8 mouse cellular contexts compared by ENCODE assay signal in the genomic region with DNA sequence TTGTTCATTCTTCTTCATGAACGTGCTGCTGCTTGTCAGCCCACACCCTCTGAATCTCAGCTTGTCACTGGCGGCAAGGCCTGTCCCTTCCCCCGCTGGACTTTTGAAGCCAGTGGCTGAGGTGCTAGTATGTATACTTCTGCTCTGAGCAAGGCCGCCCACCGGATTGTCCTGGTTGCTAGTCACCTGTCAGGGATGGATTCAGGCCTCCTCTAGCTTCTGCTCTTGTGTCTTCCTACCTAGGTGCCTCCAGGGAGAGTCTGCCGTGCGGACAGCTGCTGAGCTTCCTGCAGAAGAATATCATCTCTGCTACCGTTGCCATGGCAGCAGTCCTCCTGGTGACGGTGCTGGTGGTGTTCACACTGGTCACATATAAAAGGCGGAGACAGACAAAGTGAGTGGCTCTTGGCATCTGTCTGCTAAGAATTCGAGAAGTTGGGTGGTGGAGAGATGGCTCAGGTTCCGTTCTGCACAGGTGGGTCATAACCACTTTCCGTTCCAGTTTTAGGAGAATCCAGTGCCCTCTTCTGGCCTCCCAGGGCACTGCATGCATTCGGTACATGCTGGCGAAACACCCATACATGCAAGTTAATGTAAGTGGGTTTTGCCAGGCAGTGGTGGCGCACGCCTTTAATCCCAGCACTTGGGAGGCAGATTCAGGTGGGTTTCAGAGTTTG. TPM values are rescaled to one million over a fixed set of nuclear protein-coding genes. Genes with fewer than 3 reads are reported as not detected.
A peak's percentile ranks its signal among the peaks of the same experiment; 100 is the strongest.
DNase-seq lines count a peak whose midpoint lies in the region; ATAC-seq and TF ChIP-seq lines count a peak whose summit lies in the region.

No protein-coding gene starts in this region.

- DNase-seq in G1E (ENCODE audit: low spot score), result no peak
- DNase-seq in heart, postnatal 4 days, result peak; percentile 71
- peak; percentile 70 to 87 for DNase-seq in layer of hippocampus, adult 18-20 months (ENCODE audit: low spot score in 2 of 2)
- DNase-seq in liver, postnatal 0 days, result peak; percentile 76
- peak; percentile 82 for DNase-seq in testis, postnatal 10 days (ENCODE audit: low spot score)

- TF ChIP-seq CTCF in G1E (IDR thresholded peaks at IDR 0.05; ENCODE audit: low read depth, low read length), result peak; percentile 93
- TF ChIP-seq CTCF in liver, postnatal 0 days (IDR thresholded peaks at IDR 0.05; ENCODE audit: low read depth), result peak; percentile 85

- no peak for TF ChIP-seq EP300 in liver, postnatal 0 days (IDR thresholded peaks at IDR 0.05; ENCODE audit: low read depth)

- no peak overlapping the region for H3K4me3 ChIP-seq in G1E (ENCODE audit: low read depth, low read length)
- peak overlapping the region; percentile 27 for H3K4me3 ChIP-seq in forebrain, embryonic 15.5 days
- H3K4me3 ChIP-seq in liver, postnatal 0 days (ENCODE audit: low read depth, low read length), result no peak overlapping the region
- H3K4me3 ChIP-seq in neural tube, embryonic 15.5 days (replicated peaks), result peak overlapping the region; percentile 31

- H3K9me3 ChIP-seq in G1E (replicated peaks), result no peaks in the 10 kb centered on the region
- H3K9me3 ChIP-seq in forebrain, embryonic 15.5 days, result no peaks in the 10 kb centered on the region
- H3K9me3 ChIP-seq in liver, postnatal 0 days (ENCODE audit: low read length), result no peaks in the 10 kb centered on the region
- H3K9me3 ChIP-seq in neural tube, embryonic 15.5 days (replicated peaks), result no peaks in the 10 kb centered on the region

- H3K9ac ChIP-seq in forebrain, embryonic 15.5 days (replicated peaks), result no peak overlapping the region
- no peak overlapping the region for H3K9ac ChIP-seq in liver, postnatal 0 days (replicated peaks)
- no peak overlapping the region for H3K9ac ChIP-seq in neural tube, embryonic 15.5 days (replicated peaks)

- 23% methylated on average over 17 of the region's 17 CpGs for WGBS in forebrain, embryonic 15.5 days
- WGBS in liver, postnatal 0 days (ENCODE audit: insufficient replicate concordance), result 23% methylated on average over 17 of the region's 17 CpGs
- WGBS in neural tube, embryonic 15.5 days, result 21% methylated on average over 17 of the region's 17 CpGs

- H3K27me3 ChIP-seq in G1E (ENCODE audit: insufficient read depth, low read length), result peaks cover 13% of the 10 kb centered on the region
- H3K27me3 ChIP-seq in forebrain, embryonic 15.5 days, result peaks cover 3% of the 10 kb centered on the region; the same call in 1 of the 2 replicates
- H3K27me3 ChIP-seq in liver, postnatal 0 days (ENCODE audit: insufficient read depth, low read length), result peaks cover 4% of the 10 kb centered on the region; the same call in 1 of the 2 replicates
- H3K27me3 ChIP-seq in neural tube, embryonic 15.5 days (replicated peaks), result no peaks in the 10 kb centered on the region; the same call in 1 of the 2 replicates

- H3K36me3 ChIP-seq in G1E (replicated peaks), result no peaks in the 10 kb centered on the region
- no peaks in the 10 kb centered on the region for H3K36me3 ChIP-seq in forebrain, embryonic 15.5 days
- H3K36me3 ChIP-seq in liver, postnatal 0 days (replicated peaks; ENCODE audit: insufficient read depth, low read length), result no peaks in the 10 kb centered on the region
- H3K36me3 ChIP-seq in neural tube, embryonic 15.5 days, result no peaks in the 10 kb centered on the region

- peak overlapping the region; percentile 43 for H3K4me2 ChIP-seq in forebrain, embryonic 15.5 days (replicated peaks)
- no peak overlapping the region for H3K4me2 ChIP-seq in liver, postnatal 0 days (ENCODE audit: low read depth, low read length)
- peak overlapping the region; percentile 55 for H3K4me2 ChIP-seq in neural tube, embryonic 15.5 days

- ATAC-seq in G1E (ENCODE audit: extremely low read depth, insufficient number of reproducible peaks, low FRiP score, poor library complexity, severe bottlenecking), result no peak
- ATAC-seq in cerebellum, adult (ENCODE audit: insufficient number of reproducible peaks, low FRiP score, low TSS enrichment), result peak; percentile 61; the same call in 1 of the 2 replicates
- ATAC-seq in forebrain, embryonic 15.5 days (replicated peaks), result peak; percentile 88
- ATAC-seq in liver, postnatal 0 days, result no peak
- ATAC-seq in neural tube, embryonic 15.5 days (ENCODE audit: low FRiP score), result peak; percentile 83

- 0 out of 2 replicates have a peak overlapping the region, but pooled peaks have one; percentile 12 for H3K27ac ChIP-seq in forebrain, embryonic 15.5 days (replicated peaks)
- H3K27ac ChIP-seq in liver, postnatal 0 days (ENCODE audit: low read depth), result no peak overlapping the region
- H3K27ac ChIP-seq in neural tube, embryonic 15.5 days (replicated peaks), result no peak overlapping the region

- H3K4me1 ChIP-seq in G1E (ENCODE audit: insufficient read depth, low read depth, low read length), result peaks cover 8% of the 10 kb centered on the region; the same call in 1 of the 2 replicates
- peaks cover 10% of the 10 kb centered on the region for H3K4me1 ChIP-seq in forebrain, embryonic 15.5 days
- H3K4me1 ChIP-seq in liver, postnatal 0 days (ENCODE audit: insufficient read depth), result no peaks in the 10 kb centered on the region
- H3K4me1 ChIP-seq in neural tube, embryonic 15.5 days, result peaks cover 11% of the 10 kb centered on the region

RNA-seq across cellular contexts. Expression of a gene that starts 17.2 kb away (rescaled TPM):
- not detected in 2 replicates for total RNA-seq in G1E (2014; fragmentation: Nextera tagmentation)
- total RNA-seq in G1E (2017), result not detected in 2 replicates
- 0.08 TPM in 1 of 2 replicates, not detected in the other for polyA plus RNA-seq in G1E (2012)
- 0.94 and 1.3 TPM in 2 replicates for polyA plus RNA-seq in forebrain, embryonic 15.5 days (2015; fragmentation: Nextera tagmentation; extraction: Ambion mirVana)
- under 1 TPM; 0.20 to 0.24 TPM for total RNA-seq in heart, postnatal 4 days (2021)
- total RNA-seq in layer of hippocampus, adult 18-20 months (2021), result 1 to 10 TPM; 3.6 to 3.7 TPM
- 0.31 and 0.67 TPM in 2 replicates for polyA plus RNA-seq in liver, postnatal 0 days (2015; fragmentation: Nextera tagmentation; extraction: Ambion mirVana)
- 1.2 and 5.1 TPM in 2 replicates for polyA plus RNA-seq in neural tube, embryonic 15.5 days (2015; fragmentation: Nextera tagmentation; extraction: Ambion mirVana)

RNA-seq across cellular contexts. Expression of a gene that starts 30.2 kb away (rescaled TPM):
- total RNA-seq in G1E (2014; fragmentation: Nextera tagmentation) (50.8 and 54.1 TPM in 2 replicates), G1E (2017) (87.4 and 94.2 TPM in 2 replicates)
- 66.2 and 68.0 TPM in 2 replicates for polyA plus RNA-seq in G1E (2012)
- 97.8 and 99.8 TPM in 2 replicates for polyA plus RNA-seq in forebrain, embryonic 15.5 days (2015; fragmentation: Nextera tagmentation; extraction: Ambion mirVana)
- total RNA-seq in heart, postnatal 4 days (2021), result 100 to 1,000 TPM; 124 to 137 TPM
- total RNA-seq in layer of hippocampus, adult 18-20 months (2021), result 100 to 1,000 TPM; 258 to 284 TPM
- polyA plus RNA-seq in liver, postnatal 0 days (2015; fragmentation: Nextera tagmentation; extraction: Ambion mirVana), result 19.3 and 21.3 TPM in 2 replicates
- 122 TPM in 2 replicates for polyA plus RNA-seq in neural tube, embryonic 15.5 days (2015; fragmentation: Nextera tagmentation; extraction: Ambion mirVana)

RNA-seq across cellular contexts. Expression of a gene that starts 34.5 kb away (rescaled TPM):
- total RNA-seq in G1E (2014; fragmentation: Nextera tagmentation) (0.75 TPM in 1 of 2 replicates, not detected in the other), G1E (2017) (0.17 and 0.38 TPM in 2 replicates)
- polyA plus RNA-seq in G1E (2012), result not detected in 2 replicates
- polyA plus RNA-seq in forebrain, embryonic 15.5 days (2015; fragmentation: Nextera tagmentation; extraction: Ambion mirVana), result 0.31 and 0.43 TPM in 2 replicates
- total RNA-seq in heart, postnatal 4 days (2021), result not detected
- total RNA-seq in layer of hippocampus, adult 18-20 months (2021), result not detected
- not detected in 2 replicates for polyA plus RNA-seq in liver, postnatal 0 days (2015; fragmentation: Nextera tagmentation; extraction: Ambion mirVana)
- polyA plus RNA-seq in neural tube, embryonic 15.5 days (2015; fragmentation: Nextera tagmentation; extraction: Ambion mirVana), result 0.32 and 0.74 TPM in 2 replicates

RNA-seq across cellular contexts. Expression of a gene that starts 53.2 kb away (rescaled TPM):
- total RNA-seq in G1E (2014; fragmentation: Nextera tagmentation) (295 and 316 TPM in 2 replicates), G1E (2017) (516 and 777 TPM in 2 replicates)
- 1,994 and 2,669 TPM in 2 replicates for polyA plus RNA-seq in G1E (2012)
- 542 and 553 TPM in 2 replicates for polyA plus RNA-seq in forebrain, embryonic 15.5 days (2015; fragmentation: Nextera tagmentation; extraction: Ambion mirVana)
- total RNA-seq in heart, postnatal 4 days (2021), result 1,000 to 10,000 TPM; 1,651 to 1,714 TPM
- 100 to 1,000 TPM; 678 to 718 TPM for total RNA-seq in layer of hippocampus, adult 18-20 months (2021)
- polyA plus RNA-seq in liver, postnatal 0 days (2015; fragmentation: Nextera tagmentation; extraction: Ambion mirVana), result 620 and 664 TPM in 2 replicates
- polyA plus RNA-seq in neural tube, embryonic 15.5 days (2015; fragmentation: Nextera tagmentation; extraction: Ambion mirVana), result 808 and 899 TPM in 2 replicates

Comparison
In these comparisons a context has a peak if more than half of its experiments do, and no peak if none do; other contexts are left out.
1. ATAC-seq: peak in cerebellum, adult (single experiment), forebrain, embryonic 15.5 days (single experiment) and neural tube, embryonic 15.5 days (single experiment); none in G1E (single experiment) and liver, postnatal 0 days (single experiment).
2. H3K4me3 ChIP-seq: peak in forebrain, embryonic 15.5 days (single experiment) and neural tube, embryonic 15.5 days (single experiment); none in G1E (single experiment) and liver, postnatal 0 days (single experiment).